Mouse (Mus musculus) cerebellum, postnatal 4 days (tissue): ENCODE results near the gene Fam92a.
"Not testable (repeated sequence)": the region's sequence is repeated elsewhere in the genome, so short reads cannot be mapped to it uniquely, and the experiment has no call there.

Source experiments
- DNase-seq, 2 experiments: peaks; one replicate each; pipeline ENCODE4 v3.0.0; 2022; ENCODE audit warnings: low spot score in 2 of 2, mixed read lengths in 1 of 2

The Fam92a gene

DNA sequence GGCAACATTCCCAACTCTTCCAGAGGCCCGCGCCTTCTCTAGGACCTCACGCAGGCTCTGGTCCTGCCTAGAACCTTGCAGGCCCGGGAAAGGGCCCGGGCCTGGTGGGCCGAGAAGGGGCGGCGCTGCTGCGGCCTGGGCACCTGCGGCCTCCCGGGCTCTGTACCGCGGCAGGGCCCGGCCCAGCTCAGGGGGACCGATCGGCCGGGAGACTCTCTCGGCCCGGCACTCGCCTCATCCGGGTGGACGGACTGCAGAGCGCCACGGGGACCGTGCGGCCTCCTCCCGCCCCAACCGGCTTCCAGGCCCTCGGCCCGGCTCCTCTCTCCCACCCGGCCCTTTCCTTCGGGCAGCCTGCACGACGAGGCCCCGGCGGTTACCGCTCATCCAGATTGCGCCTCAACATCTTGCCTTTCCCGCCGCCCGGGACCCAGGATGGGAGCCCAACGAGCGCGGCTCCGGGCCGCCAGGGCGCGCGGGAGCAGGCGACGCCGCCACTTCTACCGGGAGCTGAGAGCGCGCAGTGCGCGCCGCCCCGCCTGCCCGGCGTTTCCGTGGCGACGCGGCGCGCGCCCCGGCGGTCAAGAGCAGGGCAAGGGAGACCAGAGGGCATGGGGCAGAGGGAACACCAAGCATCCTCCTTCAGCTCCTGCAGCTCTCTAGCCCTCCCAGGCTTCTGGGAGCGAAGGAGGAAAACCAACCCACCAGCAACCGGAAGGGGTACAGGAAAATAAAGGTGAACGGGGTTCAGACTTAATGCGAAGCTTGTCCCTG lies at the start of gene Fam92a:
Gene Fam92a, minus strand, starts transcription at position 698 of the 774 bp plus-strand sequence.
- DNase-seq, result peak; percentile 50 to 76

DNA sequence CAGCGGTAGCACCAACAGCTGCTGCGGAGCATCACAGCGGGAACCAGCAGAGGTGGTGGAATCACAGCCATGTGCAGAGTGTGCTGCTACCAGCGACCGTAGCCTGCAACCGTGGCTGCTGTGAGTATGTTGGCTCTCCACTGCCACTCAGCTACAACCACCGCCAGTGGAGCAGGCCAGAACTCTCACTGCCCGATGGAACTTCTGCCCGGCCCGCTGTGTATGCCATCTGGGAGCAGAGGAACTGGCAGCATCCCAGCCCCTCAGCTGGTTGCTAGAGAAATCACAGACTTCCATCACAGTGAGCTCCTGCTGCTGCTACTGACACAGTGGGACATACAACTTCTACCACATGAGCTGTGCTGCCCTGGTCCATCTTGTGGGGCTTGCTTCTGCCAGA lies 7.2 kb upstream of the Fam92a start:
- peak; percentile 22 to 59 for DNase-seq

DNA sequence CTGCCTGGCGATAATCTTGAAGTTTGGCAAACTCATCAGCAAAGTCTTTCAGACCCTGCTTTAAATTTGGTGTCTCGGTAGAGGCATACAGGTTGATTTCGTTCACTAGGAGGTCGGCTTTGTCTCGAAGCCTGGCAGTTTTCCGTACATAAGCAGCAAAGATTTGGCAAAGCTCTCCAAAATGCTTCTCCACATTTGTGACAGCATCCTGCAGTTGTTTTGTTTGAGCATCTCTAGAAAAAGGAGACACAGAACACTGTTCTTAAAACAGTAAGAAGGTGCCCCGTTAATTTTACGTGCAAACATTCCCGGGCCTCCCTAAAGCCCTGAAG lies 863 bp downstream of the Fam92a start:
- DNase-seq, result no peak

DNA sequence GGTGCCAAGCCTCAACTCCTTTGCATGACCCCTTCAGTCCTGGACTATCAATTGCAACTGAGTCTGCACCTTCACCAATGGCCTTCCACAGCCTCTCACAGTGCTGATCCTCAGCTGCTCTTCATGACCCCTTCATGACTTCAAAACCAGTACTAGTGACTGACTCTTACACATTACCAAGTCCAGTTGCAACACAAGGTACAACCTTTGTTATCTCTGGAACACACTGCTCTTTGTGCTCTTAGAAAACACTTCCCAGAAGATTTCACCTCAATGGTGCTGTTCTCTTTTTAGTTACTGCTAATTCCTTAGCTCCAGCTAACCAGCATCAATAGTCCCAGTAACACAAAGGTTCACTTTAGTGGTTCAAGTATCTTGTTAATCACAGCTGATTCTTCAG lies 24.2 kb downstream of the Fam92a start:
- DNase-seq, result no peak

- DNase-seq, result not testable (repeated sequence)
These were observed 30.3 kb downstream of the Fam92a start for GRCm38 (mm10) chr4:12141516-12141915.

DNA sequence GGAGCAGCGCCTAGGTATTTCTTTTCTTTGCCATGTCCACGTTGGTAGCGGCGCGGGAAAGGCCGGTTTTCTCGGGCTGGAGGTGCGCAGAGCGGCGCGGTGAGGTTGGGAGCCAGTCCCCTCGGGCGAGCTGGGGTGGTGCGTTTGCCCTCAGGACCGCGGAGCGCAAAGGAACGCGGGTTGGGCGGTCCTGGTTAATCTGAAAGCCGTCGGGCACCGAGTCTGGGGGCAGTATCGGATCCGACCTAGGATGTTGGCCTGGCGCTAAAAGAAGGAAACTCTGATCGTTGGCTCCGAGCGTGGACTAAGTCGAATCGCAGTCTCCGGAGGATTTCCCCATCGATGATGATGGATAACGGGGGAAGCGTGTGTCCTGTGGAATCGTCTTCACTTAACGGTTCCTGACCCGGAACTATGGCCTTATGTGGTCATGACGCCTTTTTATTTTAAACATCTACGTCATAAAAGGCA lies 31.2 kb downstream of the Fam92a start:
- DNase-seq, result not testable (repeated sequence)

DNA sequence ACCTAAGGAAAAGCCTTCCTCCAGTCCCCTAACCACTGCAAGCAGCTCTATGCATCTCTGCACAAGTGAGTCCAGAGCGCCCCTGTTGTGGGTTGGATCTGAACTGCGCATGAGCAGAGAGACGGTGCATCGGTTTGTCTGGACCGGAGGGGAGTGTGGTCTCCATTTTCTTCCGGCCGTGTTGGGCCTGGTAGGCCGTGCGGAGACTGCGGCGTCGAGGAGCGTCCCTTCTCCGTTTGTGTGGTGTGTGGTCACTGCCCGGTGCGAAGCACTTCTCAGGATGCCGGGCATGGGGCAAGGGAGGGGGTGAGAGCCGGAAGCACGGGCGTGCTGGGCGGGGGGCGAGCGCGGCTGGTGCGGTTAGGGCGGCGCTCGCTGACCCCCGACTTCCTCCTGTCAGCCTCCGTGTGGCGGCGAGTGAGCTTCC lies 31.7 kb downstream of the Fam92a start, which contains the start of gene Rbm12b1:
Gene Rbm12b1, plus strand, starts transcription at position 124 of the 427 bp plus-strand sequence.
- peak; percentile 26 to 72 for DNase-seq
